Mouse (Mus musculus) cerebellum, adult (tissue): ENCODE data around the gene Actg2.
"Not testable (repeated sequence)": the region's sequence is repeated elsewhere in the genome, so short reads cannot be mapped to it uniquely, and the experiment has no call there.

Experiments
- ATAC-seq: cut with Nextera tagmentation; 2 replicates; pipeline ENCODE4 v1.9.2; 2017; ENCODE audit warnings: mild to moderate bottlenecking, moderate library complexity, mixed read lengths; ENCODE audit not compliant: insufficient number of reproducible peaks, low FRiP score, low TSS enrichment

Gene Actg2

DNA sequence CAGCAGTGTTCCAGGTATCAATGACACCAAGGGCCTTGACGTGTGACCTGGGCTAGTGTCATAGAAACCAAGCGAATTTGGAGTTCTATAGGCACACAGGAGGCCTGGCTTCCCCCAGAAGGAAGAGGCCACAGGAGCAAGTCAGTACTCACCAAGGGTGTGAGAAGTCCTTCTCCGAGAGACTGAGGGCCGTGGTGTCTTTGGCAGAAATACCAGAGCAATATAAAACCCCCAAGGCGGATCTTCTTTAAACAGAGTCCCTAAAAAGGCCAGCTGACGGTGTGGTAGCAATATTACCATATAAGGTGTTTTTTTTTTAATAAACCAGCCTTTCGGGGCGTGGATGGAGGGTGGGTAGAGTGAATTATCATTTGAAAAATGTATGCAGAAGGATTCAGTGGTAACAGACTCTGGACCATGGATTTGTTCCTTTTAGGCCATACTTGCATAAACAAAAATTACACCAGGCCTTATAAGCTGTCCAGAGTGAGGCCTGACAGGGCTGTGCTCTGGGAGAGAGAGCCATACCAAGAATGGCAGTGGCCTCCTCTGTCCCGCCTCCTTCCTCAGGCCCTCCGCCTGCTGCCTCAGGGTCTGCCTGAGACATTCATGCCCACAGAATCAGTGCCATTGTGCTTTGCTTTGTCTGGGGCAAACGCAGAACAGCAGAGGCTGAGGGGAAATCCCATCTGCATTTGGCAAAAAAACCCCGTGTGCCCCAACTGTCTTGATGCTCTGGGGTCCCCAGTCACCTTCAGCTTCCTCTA is at the start of gene Actg2:
TSS of gene Actg2 (minus strand) at position 238 of the 767 bp plus-strand sequence.
- ATAC-seq, result no peak

DNA sequence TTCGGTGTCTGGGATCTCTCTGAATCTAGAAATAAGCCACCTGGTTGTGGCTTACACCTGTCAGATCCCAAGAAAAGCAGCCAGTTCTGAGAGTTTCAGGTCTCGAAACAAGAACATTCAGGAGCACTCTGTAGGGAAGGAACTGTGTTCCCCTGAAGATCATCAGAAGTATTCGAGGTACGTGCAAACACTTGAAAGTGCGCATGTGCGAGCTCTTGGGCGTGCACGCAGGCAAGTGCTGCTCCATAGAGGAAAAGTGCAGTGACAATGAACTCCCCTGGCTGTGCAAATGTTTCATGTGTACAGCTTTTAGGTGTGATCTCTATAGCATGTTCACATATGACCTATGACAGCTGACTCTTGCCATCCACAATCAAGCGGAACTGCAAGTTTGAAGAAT is 49.3 kb upstream of the Actg2 start:
- ATAC-seq, result not testable (repeated sequence)

DNA sequence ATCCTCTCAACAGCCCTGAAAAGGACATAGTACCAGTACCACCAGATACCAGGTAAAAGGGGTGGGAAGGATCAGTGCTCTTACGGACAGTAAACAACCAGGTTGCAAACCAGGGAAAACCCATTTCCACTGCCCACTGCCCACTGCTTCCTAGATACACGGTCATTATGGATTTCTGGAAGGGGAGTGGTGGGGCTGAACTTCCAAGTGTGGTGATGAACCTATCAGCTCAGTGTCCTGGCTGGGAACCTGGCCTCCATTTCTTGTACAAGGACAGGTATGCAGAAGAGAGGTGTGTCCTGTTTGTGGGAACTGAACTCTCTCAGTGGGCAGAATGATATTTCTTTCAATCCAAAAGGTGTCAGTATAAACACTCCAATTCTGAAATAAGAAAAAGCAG is 47.5 kb upstream of the Actg2 start:
- no peak for ATAC-seq

DNA sequence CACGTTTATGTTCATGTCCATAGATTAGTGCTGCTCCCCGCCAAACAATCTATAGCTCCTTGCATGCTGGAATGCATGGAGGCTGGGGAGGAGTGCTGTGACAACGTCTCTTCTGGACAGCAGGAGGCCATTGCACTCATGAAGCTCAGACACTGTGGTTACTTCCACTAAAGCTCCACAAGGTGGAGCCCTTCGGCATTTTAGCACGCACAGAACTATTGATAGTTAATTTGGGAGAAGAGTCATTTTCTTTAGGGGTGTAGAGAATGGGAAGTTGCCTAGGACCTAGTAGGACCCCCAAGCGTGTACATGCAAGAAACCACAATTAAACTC is 46.8 kb upstream of the Actg2 start:
- 0 out of 2 replicates have a peak, but pooled peaks have one; percentile 64 for ATAC-seq

DNA sequence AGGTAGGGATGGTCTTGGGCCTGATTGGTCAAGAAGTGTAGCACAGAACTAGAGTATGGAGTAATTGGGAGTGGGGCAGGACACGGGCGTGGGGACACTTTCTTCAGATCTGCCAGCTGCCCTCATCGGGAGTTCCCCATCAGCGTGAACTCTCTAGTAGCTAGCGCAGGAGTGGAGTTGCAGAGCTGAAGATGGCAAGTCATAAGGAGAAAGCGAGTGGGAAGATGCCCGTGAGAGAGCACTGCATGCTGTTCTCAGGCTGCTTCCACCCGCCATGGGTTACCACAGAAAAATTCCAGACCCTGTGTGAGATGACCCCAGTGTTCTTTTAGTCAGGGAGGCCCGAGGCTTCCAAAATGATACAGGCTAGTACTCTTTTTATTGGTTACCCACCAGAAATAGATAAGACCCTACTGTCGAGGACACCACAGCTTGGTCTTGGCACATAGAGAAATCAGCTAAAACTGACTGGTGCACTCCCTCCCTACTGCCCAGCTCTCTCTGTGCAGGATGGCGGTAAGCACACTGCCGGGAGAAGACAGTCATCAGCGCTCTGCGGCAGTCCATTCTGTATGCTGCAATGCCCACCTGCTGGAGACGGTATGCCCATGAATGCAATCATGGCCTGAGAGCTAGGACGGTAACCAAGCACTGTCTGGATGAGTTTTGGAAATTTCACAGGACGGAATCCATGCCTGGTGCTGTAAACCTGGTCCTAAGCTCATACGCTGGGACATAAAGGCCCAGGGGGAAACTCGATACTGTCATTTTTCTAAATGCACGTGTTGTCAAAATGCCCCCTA is 46.3 kb upstream of the Actg2 start:
- ATAC-seq, result 0 out of 2 replicates have a peak, but pooled peaks have one; percentile 15

DNA sequence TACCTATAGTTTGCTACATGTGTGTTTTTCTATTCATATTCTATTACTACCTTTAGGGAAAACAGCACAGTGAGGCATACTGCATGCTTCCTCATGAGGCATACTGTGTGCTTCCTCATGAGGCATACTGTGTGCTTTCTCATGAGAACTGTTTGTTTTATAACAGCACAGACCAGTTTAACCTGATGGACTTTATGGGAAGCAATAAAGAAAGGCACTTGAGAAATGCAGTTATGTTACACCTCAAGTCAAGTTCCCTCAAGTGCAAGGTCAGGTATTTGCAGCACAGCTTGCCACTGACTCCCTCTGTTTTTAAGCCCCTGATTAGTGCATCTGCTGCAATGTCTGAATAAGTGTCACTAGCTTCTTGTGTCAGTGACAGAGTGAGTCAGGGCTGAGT is 41.5 kb upstream of the Actg2 start:
- no peak for ATAC-seq

DNA sequence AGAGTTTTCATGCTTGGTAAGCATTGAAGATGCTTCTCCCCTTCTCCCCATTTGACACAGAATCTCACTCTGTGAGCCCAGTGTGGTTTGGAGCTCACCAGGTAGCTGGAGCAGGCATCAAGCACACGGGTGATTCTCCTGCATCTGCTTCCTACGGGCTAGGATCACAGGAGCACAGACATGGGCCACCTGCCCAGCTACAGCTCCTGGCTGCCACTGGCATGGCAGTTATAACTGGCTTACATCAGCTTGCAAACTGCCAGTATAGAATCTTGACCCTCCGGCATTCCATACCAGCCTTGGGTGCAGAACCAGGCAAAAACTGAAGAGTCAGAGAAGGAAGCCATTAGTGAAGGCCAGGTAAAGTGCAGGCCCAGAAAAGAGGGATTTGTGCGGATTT is 39.5 kb upstream of the Actg2 start:
- no peak for ATAC-seq

DNA sequence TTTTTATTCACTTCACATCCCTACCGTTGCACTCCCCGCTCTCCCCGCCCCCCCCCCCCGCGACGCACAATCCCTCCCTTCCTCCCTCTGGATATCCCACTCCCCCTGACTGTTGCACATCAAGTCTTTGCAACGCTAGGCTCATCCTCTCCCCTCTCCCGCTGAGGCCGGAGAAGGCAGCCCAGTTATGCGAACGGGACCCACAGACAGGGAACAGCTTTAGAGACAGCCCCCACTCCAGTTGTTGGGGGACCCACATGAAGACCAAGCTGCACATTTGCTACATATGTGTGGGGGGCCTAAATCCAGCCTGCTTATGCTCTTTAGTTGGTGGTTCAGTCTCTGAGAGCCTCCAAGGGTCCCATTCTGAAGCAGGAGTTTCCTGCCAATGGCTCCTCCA is 36.6 kb upstream of the Actg2 start, which contains the start of gene Stambp:
TSS of gene Stambp (minus strand) at position 59 of the 400 bp plus-strand sequence.
- no peak for ATAC-seq

DNA sequence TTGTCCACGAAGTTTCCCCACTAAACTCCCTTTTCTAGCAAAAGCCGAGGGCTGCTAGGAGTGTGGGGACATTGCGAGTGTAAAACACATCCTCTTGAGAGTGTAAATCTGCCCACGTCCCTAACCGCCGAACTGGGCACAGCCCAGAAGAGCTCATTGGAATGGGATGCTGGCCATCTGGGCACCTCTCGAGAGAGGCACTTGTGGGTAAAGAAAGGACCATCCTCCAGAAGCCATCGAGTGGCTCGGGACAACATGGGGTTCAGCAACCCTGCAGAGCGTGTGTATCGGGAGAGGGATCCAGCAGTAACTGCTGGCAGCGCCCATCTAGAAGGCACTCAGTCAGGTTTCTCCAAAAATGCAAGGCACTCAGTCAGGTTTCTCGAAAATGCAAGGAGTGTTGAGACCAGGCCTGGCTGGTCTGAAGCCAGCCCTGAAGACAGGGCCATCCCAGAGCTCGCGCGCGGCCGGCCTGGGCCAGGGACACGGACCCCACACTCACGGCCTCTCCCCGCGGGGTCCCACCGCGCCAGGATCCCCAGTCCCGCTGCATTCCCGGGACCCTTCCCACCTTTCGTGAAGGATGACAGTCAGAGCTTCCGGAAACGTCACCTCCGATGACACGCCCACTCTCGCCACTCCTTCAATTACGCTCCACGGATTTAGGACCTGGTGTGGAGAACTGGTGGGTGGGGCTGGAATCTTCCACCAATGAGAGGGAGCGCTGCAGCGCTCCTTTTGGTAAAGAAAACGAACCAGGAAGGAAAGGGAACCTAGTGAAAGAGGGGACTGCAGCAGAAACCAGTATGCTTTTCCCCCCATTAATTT is 36.0 kb upstream of the Actg2 start:
- peak; percentile 91 for ATAC-seq

DNA sequence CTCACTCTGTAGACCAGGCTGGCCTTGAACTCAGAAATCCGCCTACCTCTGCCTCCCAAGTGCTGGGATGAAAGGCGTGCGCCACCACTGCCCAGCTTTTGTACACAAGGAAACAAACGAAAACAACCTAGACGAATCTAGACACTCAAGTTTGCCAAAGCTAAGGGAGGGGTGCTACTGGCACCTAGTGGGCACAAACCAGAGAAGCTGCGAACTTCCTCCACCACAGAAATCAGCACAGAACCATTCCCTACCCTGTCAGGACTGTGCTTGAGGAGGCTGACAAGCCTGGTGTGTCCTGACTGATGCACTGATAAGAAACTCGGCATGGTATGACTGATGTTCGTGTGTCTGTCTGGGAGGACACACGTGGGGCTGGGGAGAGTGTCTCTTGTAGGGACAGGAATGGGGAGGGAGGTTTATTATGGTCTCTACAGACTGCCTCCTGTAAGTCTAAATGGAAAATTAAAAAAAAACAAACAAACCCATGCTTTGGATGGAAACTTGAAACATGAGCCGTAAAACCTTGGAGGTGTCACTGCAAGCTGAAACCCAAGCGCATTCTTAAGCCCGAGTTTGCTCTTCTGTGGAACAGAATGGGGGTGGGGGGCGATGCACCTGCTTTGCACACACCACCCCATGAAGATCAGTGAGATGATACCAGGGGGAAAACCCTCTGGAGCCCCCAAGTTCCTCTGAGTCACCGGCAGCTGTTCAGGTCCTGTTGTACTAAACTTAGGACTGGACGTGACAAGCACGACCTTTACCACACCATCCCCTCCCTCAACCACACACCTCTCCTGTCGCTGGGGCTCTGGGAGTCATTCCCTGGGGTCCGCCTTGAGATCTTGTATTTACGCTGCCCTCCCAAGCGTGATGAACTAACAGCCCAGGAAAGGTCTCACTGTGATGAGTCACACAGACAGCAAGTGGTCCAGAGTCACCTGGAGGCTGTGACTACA is 33.1 kb upstream of the Actg2 start:
- no peak for ATAC-seq

DNA sequence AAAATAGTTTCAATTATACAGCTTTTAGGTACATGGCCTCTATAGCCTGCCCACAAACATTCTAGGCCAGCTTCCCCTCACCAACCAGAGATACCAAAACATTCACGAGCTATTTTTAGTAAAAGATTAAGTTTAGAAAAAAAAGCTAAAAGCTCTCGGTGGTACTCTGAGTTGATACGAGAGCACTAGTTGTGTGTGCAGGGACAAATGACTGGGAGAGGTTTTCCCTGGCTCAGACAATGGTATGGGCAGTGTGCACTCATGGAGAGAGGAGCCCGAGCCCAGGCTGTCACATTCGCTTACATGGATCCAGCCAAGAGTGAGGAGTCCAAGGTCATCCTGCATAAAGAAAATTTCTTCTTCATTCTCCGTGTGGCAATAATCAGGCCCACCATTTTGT is 19.9 kb upstream of the Actg2 start:
- ATAC-seq, result no peak

DNA sequence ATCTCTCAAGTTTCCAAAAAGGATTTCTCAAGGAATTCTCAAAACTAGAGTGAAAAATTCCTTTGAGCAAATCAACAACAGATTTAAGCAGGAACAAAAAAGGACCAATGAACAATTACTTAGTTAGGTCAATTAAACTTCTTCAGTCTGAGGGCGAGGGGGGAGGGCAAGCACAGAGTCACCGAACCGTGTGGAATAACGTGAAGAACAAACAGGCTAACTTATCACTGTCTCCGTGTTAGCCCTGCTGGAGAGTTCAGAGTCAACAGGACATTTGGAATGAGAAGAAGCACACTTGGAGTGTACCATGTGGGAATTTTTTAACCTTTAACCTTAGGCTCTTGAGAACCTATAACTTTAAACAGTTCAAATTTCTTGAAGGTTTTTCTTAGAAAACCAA is 12.3 kb upstream of the Actg2 start:
- ATAC-seq, result no peak

DNA sequence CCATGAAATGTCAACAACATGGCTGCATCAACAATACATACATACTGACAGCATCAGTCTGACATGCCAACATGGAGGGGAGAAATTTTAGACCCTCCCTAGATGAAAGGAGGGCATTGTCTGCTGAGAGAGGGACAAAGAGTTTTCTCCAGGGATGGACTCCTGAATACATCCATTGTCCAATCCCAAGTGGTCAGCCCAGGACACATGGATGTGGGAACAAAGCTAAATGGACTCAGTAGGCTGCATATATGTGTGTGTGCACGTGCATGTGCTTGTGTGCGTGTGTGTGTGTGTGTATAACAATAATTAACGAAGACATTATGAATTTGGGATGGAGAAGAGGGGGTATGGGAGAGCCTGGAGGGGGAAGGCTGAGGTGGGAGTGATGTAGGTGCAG is 9.7 kb upstream of the Actg2 start:
- no peak for ATAC-seq

DNA sequence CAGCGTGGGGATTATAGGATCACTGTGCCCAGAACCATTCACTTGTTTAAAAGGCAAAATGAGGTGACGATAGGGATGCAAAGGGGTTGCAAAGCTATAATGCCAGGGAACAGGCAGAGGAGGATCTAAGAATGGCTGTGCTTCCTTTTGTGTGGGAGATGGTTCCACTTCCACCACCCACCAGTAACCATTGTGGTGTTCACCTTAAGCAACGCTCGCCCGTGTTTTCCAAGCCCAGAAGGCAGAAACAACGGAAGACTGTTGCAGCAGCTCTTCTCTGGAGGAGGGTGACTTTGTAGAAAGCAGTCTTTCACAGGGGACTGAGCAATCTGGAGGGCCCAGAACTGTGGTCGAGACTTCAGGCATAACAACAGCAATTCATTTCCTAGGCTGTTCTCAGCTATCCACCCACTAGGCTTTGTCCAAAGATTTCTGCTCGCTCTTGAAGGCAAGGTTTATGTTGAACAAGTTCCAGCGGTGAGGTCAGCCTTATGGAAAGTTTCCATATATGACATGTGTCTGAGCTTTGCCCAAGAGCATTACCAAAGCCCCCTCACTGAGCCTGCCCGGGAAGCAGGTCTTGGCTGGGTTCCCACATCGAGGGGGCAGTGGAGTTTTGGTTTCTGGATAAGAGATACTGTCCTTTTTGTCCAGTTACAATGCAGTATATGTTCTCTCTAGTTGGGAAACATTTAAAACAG is 5.8 kb upstream of the Actg2 start:
- peak; percentile 24; the same call in 1 of the 2 replicates for ATAC-seq

DNA sequence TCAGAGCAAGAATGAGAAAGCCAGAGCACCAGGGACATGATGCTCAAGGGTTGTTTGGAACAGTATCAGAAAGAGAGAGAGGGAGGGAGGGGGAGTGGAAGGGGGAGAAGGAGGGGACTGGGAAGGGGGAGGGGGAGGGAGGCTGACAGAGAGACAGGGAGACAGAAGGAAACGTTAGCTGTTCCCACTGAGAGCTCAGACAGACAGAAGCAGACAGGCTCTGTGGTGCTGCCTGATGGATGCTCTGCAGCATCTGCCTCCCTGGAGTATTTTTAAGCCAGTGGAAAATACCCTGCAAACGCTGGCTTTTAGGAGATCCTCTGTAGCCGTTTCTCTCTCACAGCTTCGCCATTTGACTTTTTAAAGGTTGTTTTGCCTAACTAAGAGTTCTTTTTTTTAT is 4.0 kb upstream of the Actg2 start:
- no peak for ATAC-seq

DNA sequence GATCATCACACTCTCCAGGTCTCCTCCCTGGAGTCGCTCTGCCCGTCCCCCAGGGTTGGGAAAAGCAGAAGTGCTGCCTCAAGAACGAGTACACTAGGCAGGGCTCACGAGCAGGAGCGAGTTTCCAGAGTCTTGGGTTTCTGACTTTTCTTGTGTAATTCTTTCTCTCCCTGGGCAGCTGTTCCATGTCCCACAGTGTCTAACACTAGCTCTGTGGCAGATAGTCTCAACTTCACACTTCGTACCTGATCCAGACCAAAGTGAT is 662 bp upstream of the Actg2 start:
- ATAC-seq, result no peak

DNA sequence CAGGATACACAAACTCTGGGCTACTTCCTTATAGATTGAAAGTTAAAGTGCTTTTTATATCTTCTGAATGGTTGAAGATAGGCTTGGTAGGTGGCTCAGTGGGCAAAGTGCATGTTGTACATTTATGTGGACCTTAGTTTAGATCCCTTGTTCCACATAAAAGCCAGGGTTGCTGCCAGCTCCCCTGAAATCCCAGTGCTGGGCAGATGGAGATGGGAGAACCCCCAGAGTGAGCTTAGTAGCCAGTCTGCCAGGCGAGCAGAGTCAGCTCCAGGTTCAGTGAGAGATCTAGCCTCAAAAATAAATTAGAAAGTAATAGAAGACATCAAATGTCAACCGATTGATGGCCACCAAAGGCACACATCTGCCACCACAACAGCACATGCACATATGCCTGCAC is 3.5 kb downstream of the Actg2 start:
- peak; percentile 84 for ATAC-seq

DNA sequence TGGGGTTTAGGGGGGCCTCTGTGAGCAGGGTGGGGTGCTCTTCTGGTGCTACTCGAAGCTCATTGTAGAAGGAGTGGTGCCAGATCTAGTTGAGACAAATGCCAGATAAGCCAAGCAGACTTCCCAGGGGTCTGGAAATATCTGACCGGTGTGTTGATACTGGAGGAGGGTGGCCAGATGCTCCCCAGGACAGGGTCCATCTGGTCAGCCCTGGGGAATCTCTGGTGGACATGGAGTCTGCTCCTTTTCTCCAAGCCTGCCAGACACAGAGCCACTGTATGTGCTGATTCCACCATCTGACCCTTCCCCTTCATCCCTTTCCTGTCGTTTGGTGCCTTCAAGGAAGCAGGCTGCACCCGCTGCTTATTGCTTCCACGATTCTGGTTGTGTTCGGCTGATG is 12.9 kb downstream of the Actg2 start:
- peak; percentile 73; the same call in 1 of the 2 replicates for ATAC-seq

DNA sequence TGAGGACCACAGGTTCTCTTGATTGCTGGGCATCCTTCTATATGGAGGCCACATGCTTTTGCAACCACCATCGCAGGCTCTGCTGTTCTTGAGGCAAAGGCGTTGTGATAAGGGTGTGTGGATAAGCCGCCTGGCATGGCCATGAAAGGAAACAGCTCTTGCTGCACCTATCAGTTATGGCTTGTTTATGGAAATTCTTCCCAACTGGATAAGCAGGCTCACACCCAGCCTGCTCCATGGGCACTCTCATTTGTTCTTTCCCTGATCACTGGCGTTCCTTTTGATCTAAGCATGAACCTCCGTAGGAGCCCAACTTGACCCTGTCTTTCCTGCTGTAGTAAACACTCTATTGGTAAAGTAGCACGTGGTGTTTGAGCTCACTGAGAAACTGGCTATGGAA is 14.3 kb downstream of the Actg2 start:
- no peak for ATAC-seq
